Mouse (Mus musculus) C2C12 (cell line): ENCODE data around the gene Zc3hav1. TPM values are rescaled to one million over a fixed set of nuclear protein-coding genes. Genes with fewer than 3 reads are reported as not detected.

Experiments
- H3K27me3 ChIP-seq: one replicate; pipeline ENCODE4 v1.6.1; 2011; ENCODE audit not compliant: control insufficient read depth, insufficient read depth, insufficient read length
- H3K36me3 ChIP-seq: one replicate; pipeline ENCODE4 v1.6.1; 2011; ENCODE audit not compliant: control insufficient read depth, insufficient read depth
- H3K4me3 ChIP-seq: one replicate; pipeline ENCODE4 v1.5.1; 2011; ENCODE audit warnings: mild to moderate bottlenecking, control low read depth; ENCODE audit not compliant: poor library complexity, insufficient read depth, severe bottlenecking
- H3K79me2 ChIP-seq: one replicate; pipeline ENCODE4 v1.6.1; 2011; ENCODE audit not compliant: control insufficient read depth, insufficient read depth
- H3K79me3 ChIP-seq: one replicate; pipeline ENCODE4 v1.6.1; 2011; ENCODE audit warnings: low read depth, control low read depth
- H3ac ChIP-seq: one replicate; pipeline ENCODE3; 2011; ENCODE audit warnings: low read depth; ENCODE audit not compliant: control insufficient read depth, insufficient read length
- CEBPB ChIP-seq: IDR thresholded peaks from one replicate; pipeline ENCODE4 v1.6.1; 2011; ENCODE audit warnings: low read depth, mild to moderate bottlenecking, control low read depth, moderate library complexity
- CTCF ChIP-seq: IDR thresholded peaks from one replicate; pipeline ENCODE4 v1.5.1; 2011; ENCODE audit not compliant: control insufficient read depth, insufficient read depth, insufficient read length
- FOSL1 ChIP-seq: IDR thresholded peaks from one replicate; pipeline ENCODE4 v1.8.0; 2011; ENCODE audit warnings: mild to moderate bottlenecking, low read length; ENCODE audit not compliant: poor library complexity, insufficient read depth, severe bottlenecking
- MAX ChIP-seq: IDR thresholded peaks from one replicate; pipeline ENCODE4 v1.6.1; 2011; ENCODE audit warnings: mild to moderate bottlenecking, control low read depth
- MYOD1 ChIP-seq: IDR thresholded peaks from one replicate; pipeline ENCODE4 v1.6.1; 2011; ENCODE audit warnings: low read depth; ENCODE audit not compliant: control insufficient read depth, insufficient read length
- MYOG ChIP-seq: IDR thresholded peaks from one replicate; pipeline ENCODE4 v1.6.1; 2011; ENCODE audit not compliant: control insufficient read depth, insufficient read length; ENCODE audit errors: extremely low read depth
- USF1 ChIP-seq: IDR thresholded peaks from one replicate; pipeline ENCODE4 v1.6.1; 2011; ENCODE audit warnings: low read depth, mild to moderate bottlenecking, control low read depth, moderate library complexity
- polyA plus RNA-seq: library from polyadenylated mRNA; unstranded; fragments of >200 nt; fragmentation: generic; extraction: Trizol; gene quantifications from one replicate; pipeline ENCODE4 v1.2.1, GENCODE M21; 2012; ENCODE audit warnings: missing spikeins

Gene Zc3hav1
- polyA plus RNA-seq, 1 experiment: 20.3 TPM

GRCm38 (mm10) chr6:38345796-38346195 lies 8.6 kb downstream of the Zc3hav1 start:
- no peak for TF ChIP-seq CTCF
- no peak for TF ChIP-seq MYOG
- no peak for TF ChIP-seq CEBPB
- TF ChIP-seq MYOD1: no peak
- no peak for TF ChIP-seq USF1
- no peak for TF ChIP-seq FOSL1
- TF ChIP-seq MAX: no peak
- Histone ChIP-seq H3K79me2 (peaks cover 99% of the 10 kb centered on the region), H3K4me3 (no peak overlapping the region)

GRCm38 (mm10) chr6:38344006-38344670 lies 10.3 kb downstream of the Zc3hav1 start:
- Histone ChIP-seq H3K4me3 (no peak overlapping the region), H3K27me3 (no peaks in the 10 kb centered on the region), H3K79me3 (peaks cover 65% of the 10 kb centered on the region), H3ac (no peak overlapping the region), H3K36me3 (peaks cover 15% of the 10 kb centered on the region), H3K79me2 (peaks cover 91% of the 10 kb centered on the region)
- TF ChIP-seq USF1: no peak

More at GRCm38 (mm10) chr6:38345796-38346195, 8.6 kb downstream of the Zc3hav1 start:
- H3K36me3 ChIP-seq: peaks cover 16% of the 10 kb centered on the region
- H3ac ChIP-seq: no peak overlapping the region
- no peaks in the 10 kb centered on the region for H3K27me3 ChIP-seq
- peaks cover 81% of the 10 kb centered on the region for H3K79me3 ChIP-seq

- H3K4me3 ChIP-seq: no peak overlapping the region
- TF ChIP-seq CTCF: no peak
- TF ChIP-seq FOSL1: no peak
- TF ChIP-seq MAX: no peak
- TF ChIP-seq MYOD1: no peak
- TF ChIP-seq USF1: no peak
- no peak for TF ChIP-seq MYOG
- no peak for TF ChIP-seq CEBPB
Measured at GRCm38 (mm10) chr6:38343581-38343980, 10.8 kb downstream of the Zc3hav1 start.

GRCm38 (mm10) chr6:38342666-38342992 lies 11.8 kb downstream of the Zc3hav1 start:
- Histone ChIP-seq H3K36me3 (peaks cover 28% of the 10 kb centered on the region), H3K4me3 (no peak overlapping the region), H3K79me2 (peaks cover 76% of the 10 kb centered on the region), H3K79me3 (peaks cover 52% of the 10 kb centered on the region), H3ac (no peak overlapping the region), H3K27me3 (no peaks in the 10 kb centered on the region)
- TF ChIP-seq MYOD1: no peak
- no peak for TF ChIP-seq MYOG

More at GRCm38 (mm10) chr6:38343581-38343980, 10.8 kb downstream of the Zc3hav1 start:
- Histone ChIP-seq H3ac (no peak overlapping the region), H3K79me2 (peaks cover 86% of the 10 kb centered on the region), H3K79me3 (peaks cover 59% of the 10 kb centered on the region), H3K27me3 (no peaks in the 10 kb centered on the region), H3K36me3 (peaks cover 21% of the 10 kb centered on the region)

- Histone ChIP-seq H3K27me3 (no peaks in the 10 kb centered on the region), H3ac (no peak overlapping the region), H3K4me3 (no peak overlapping the region), H3K79me2 (peaks cover 70% of the 10 kb centered on the region), H3K79me3 (peaks cover 46% of the 10 kb centered on the region), H3K36me3 (peaks cover 28% of the 10 kb centered on the region)
- no peak for TF ChIP-seq USF1
Measured at GRCm38 (mm10) chr6:38341751-38342665, 12.4 kb downstream of the Zc3hav1 start.

- peaks cover 56% of the 10 kb centered on the region for H3K36me3 ChIP-seq
- TF ChIP-seq MAX: no peak
- TF ChIP-seq CEBPB: no peak
- no peak for TF ChIP-seq USF1
- no peak for TF ChIP-seq FOSL1
- TF ChIP-seq MYOD1: no peak
- no peak for TF ChIP-seq CTCF
- no peak for TF ChIP-seq MYOG
Measured at GRCm38 (mm10) chr6:38339078-38339477, 15.3 kb downstream of the Zc3hav1 start.

More at GRCm38 (mm10) chr6:38339078-38339477, 15.3 kb downstream of the Zc3hav1 start:
- Histone ChIP-seq H3K79me3 (peaks cover 22% of the 10 kb centered on the region), H3K79me2 (peaks cover 41% of the 10 kb centered on the region), H3ac (no peak overlapping the region), H3K27me3 (no peaks in the 10 kb centered on the region), H3K4me3 (no peak overlapping the region)
